Mouse (Mus musculus) heart, postnatal 0 days (tissue): Measurements from ENCODE around the gene Pde11a. TPM values are rescaled to one million over a fixed set of nuclear protein-coding genes. Genes with fewer than 3 reads are reported as not detected.

Experiments used
- ATAC-seq: fragments of 200-750 bp; cut with Nextera tagmentation; 2 replicates; pipeline ENCODE4 v1.8.0; 2017; ENCODE audit warnings: low read depth, moderate number of reproducible peaks, moderate library complexity; ENCODE audit not compliant: insufficient read depth
- DNase-seq: peaks from one replicate; pipeline ENCODE4 v3.0.0-alpha.2; 2016; ENCODE audit warnings: low spot score
- H3K27ac ChIP-seq: fragments of 300-500 bp; sonication (generic); 2 replicates; pipeline ENCODE4 v1.5.1; 2014; ENCODE audit warnings: low read depth, mild to moderate bottlenecking
- H3K27me3 ChIP-seq: fragments of 300-500 bp; sonication (generic); 2 replicates; pipeline ENCODE4 v1.6.1; 2014; ENCODE audit warnings: low read length, mixed read lengths; ENCODE audit not compliant: control insufficient read depth, insufficient read depth
- H3K36me3 ChIP-seq: fragments of 300-500 bp; sonication (generic); replicated peaks from 2 replicates; pipeline ENCODE4 v1.6.1; 2014; ENCODE audit warnings: low read length, mixed read lengths; ENCODE audit not compliant: control insufficient read depth, insufficient read depth
- H3K4me1 ChIP-seq: fragments of 300-500 bp; sonication (generic); 2 replicates; pipeline ENCODE4 v1.6.1; 2014; ENCODE audit warnings: antibody characterized with exemption; ENCODE audit not compliant: control insufficient read depth, insufficient read depth
- H3K4me2 ChIP-seq: fragments of 300-500 bp; sonication (generic); 2 replicates; pipeline ENCODE4 v1.6.1; 2014; ENCODE audit warnings: low read depth, mild to moderate bottlenecking, low read length, moderate library complexity
- H3K4me3 ChIP-seq: fragments of 300-500 bp; sonication (generic); 2 replicates; pipeline ENCODE4 v1.5.1; 2014; ENCODE audit warnings: low read depth, low read length
- H3K9ac ChIP-seq: fragments of 300-500 bp; sonication (generic); replicated peaks from 2 replicates; pipeline ENCODE4 v1.6.1; 2014; ENCODE audit warnings: low read depth, low read length, mixed read lengths
- H3K9me3 ChIP-seq: fragments of 300-500 bp; sonication (generic); replicated peaks from 2 replicates; pipeline ENCODE4 v1.6.1; 2016; ENCODE audit warnings: low read length; ENCODE audit not compliant: control insufficient read depth
- CTCF ChIP-seq: IDR thresholded peaks from 2 replicates; pipeline ENCODE4 v1.5.1; 2016; ENCODE audit warnings: antibody characterized with exemption, control low read depth, low read depth
- EP300 ChIP-seq: IDR thresholded peaks from 2 replicates; pipeline ENCODE4 v1.6.1; 2016; ENCODE audit warnings: antibody characterized with exemption, low read depth
- WGBS: fragments of 180-500 bp; shearing (Covaris S2); extraction: QIAGEN DNeasy Blood & Tissue Kit; methylation state at CpG from one replicate; pipeline ENCODE4 v1.1.7; 2014; 5-methylcytosine and 5-hydroxymethylcytosine counted together
- polyA plus RNA-seq: library from polyadenylated mRNA; unstranded; fragments of >200 nt; fragmentation: Nextera tagmentation; extraction: Ambion mirVana; gene quantifications from 2 replicates; pipeline ENCODE4 v1.2.1, GENCODE M21; 2015
- total RNA-seq: library from RNA; depleted of rRNA; stranded (reverse); fragments of >200 nt; gene quantifications from 2 replicates; pipeline ENCODE4 v1.2.3, GENCODE M21; 2014; ENCODE audit warnings: low replicate concordance

Pde11a gene
- total and polyA plus RNA-seq, 2 experiments from 2014 or later: 0.05 TPM; not detected in 1

DNA sequence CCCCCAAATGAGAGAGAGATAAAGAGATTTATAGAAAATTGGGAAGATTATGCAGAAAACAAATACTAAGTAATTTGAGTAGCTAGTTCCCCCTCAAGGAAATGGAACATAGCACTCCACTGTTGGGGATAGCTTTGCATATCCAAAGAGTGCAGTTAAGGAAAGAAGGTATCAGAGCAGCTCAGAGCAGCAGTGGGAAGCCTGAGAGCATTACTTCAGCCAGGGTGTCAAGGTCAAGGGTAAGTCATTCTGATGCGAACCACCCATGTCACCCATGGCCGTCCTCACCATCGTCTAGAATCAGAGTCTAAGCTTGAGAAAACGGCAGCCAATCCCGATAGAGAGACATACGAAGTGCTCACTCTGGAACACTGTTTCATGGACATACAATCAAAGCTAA, 211.9 kb downstream of the Pde11a start:
- no peak overlapping the region for H3K4me2 ChIP-seq
- WGBS: 74% methylated on average over 6 of the region's 6 CpGs
- no peaks in the 10 kb centered on the region for H3K36me3 ChIP-seq
- H3K9ac ChIP-seq: no peak overlapping the region
- no peak overlapping the region for H3K4me3 ChIP-seq
- no peak overlapping the region for H3K27ac ChIP-seq
- no peaks in the 10 kb centered on the region for H3K27me3 ChIP-seq
- no peaks in the 10 kb centered on the region for H3K4me1 ChIP-seq
- ATAC-seq (no peak), DNase-seq (no peak)
- TF ChIP-seq CTCF (no peak), EP300 (no peak)
- no peaks in the 10 kb centered on the region for H3K9me3 ChIP-seq

DNA sequence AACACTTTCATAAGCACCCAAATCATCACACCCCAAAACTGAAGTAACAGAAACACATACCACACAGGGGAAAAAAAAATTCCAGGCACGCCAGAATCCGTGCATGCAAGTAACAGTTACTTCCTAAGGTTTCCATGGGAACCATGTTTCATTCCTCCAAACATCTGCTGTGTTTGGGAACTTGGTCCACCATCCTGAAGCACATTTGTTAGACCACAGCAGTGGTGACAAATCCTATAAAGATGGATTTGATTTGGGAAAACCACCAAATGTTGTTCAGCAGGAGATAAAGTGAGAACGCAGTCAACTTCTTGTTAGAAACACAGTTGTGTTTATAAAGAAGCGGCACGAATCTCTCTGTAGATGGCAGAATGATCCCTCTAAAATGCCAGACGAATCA, 213.8 kb downstream of the Pde11a start:
- Histone ChIP-seq H3K36me3 (no peaks in the 10 kb centered on the region), H3K27ac (no peak overlapping the region), H3K4me2 (no peak overlapping the region), H3K27me3 (no peaks in the 10 kb centered on the region), H3K9me3 (no peaks in the 10 kb centered on the region), H3K9ac (no peak overlapping the region), H3K4me3 (no peak overlapping the region), H3K4me1 (no peaks in the 10 kb centered on the region)
- ATAC-seq: no peak
- WGBS: 75% methylated on average over 6 of the region's 6 CpGs
- DNase-seq: no peak
- TF ChIP-seq EP300 (no peak), CTCF (no peak)

GRCm38 (mm10) chr2:76122167-76122566, 216.4 kb downstream of the Pde11a start:
- 77% methylated on average over 6 of the region's 6 CpGs for WGBS
- TF ChIP-seq EP300 (no peak), CTCF (no peak)
- no peak overlapping the region for H3K4me2 ChIP-seq

DNA sequence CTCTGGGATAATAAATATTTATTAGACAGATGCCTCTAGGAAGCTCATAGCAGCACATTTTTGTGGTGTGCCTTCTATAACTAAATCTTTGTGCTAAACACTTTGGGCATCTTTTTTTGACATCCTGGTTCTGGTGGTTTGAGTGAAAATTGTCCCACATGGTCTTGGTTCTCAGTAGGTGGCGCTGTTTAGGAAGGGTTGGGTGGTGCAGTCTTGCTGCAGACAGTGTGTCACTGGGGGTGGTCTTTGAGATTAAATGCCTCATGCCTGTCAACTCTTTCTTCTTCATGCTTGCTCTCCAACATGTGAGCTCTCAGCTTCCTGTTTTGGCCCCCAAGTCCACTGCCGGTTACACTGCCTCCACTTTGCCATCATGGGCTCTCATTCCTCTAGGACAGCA, 218.7 kb downstream of the Pde11a start:
- Histone ChIP-seq H3K27ac (no peak overlapping the region), H3K9ac (no peak overlapping the region), H3K9me3 (no peaks in the 10 kb centered on the region), H3K27me3 (no peaks in the 10 kb centered on the region), H3K4me3 (no peak overlapping the region), H3K36me3 (no peaks in the 10 kb centered on the region), H3K4me2 (no peak overlapping the region), H3K4me1 (no peaks in the 10 kb centered on the region)
- no peak for ATAC-seq
- WGBS: 57% methylated on average over 2 of the region's 2 CpGs
- no peak for DNase-seq
- TF ChIP-seq CTCF (no peak), EP300 (no peak)

More at GRCm38 (mm10) chr2:76122167-76122566, 216.4 kb downstream of the Pde11a start:
- DNase-seq (no peak), ATAC-seq (no peak)
- Histone ChIP-seq H3K27me3 (no peaks in the 10 kb centered on the region), H3K27ac (no peak overlapping the region), H3K36me3 (no peaks in the 10 kb centered on the region), H3K9ac (no peak overlapping the region), H3K9me3 (no peaks in the 10 kb centered on the region), H3K4me3 (no peak overlapping the region), H3K4me1 (no peaks in the 10 kb centered on the region)

DNA sequence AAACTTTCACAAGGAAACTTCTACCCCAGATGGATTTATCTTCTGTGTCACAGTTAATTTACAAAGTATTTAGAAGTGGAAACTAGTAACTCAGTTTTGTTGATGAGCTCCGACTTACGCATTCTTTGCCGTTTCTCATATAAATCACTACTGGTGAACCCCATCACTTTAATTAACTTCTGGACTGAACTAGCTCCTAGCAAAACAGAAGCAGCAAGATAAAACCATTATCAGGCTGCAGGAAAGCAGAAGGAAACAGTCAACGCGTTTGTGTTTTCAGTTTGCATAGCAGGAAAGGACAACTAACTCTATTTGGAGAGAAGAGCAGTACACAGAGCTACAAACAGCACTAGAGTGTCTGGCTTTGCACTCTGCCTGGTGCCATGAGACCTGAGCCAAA, 220.1 kb downstream of the Pde11a start:
- Histone ChIP-seq H3K4me3 (no peak overlapping the region), H3K4me2 (no peak overlapping the region), H3K27me3 (no peaks in the 10 kb centered on the region), H3K27ac (no peak overlapping the region), H3K9me3 (no peaks in the 10 kb centered on the region), H3K36me3 (no peaks in the 10 kb centered on the region), H3K9ac (no peak overlapping the region), H3K4me1 (no peaks in the 10 kb centered on the region)
- 42% methylated on average over 5 of the region's 5 CpGs for WGBS
- ATAC-seq: no peak
- no peak for DNase-seq
- TF ChIP-seq CTCF: no peak
- no peak for TF ChIP-seq EP300

DNA sequence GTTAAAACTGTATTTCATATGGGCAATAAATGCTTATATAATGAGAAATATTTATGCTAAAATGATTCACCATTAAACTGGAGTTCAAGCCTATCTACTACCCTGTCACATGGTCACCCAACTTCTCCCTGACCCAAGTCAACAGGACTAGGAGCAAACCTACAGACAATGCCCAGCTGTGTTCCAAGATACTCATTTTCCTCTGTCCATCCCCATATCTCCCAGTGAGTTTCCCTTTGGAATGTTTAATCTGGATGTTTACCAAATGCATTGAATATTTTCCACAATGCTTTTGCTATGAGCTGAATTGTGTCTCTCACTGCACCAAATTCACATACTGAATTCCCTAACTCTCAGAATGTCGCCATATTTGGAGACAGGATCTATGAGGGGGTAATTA, 221.4 kb downstream of the Pde11a start:
- Histone ChIP-seq H3K27me3 (no peaks in the 10 kb centered on the region), H3K4me3 (no peak overlapping the region), H3K36me3 (no peaks in the 10 kb centered on the region), H3K9me3 (no peaks in the 10 kb centered on the region), H3K4me1 (no peaks in the 10 kb centered on the region), H3K4me2 (no peak overlapping the region), H3K27ac (no peak overlapping the region), H3K9ac (no peak overlapping the region)
- DNase-seq (peak; percentile 8), ATAC-seq (no peak)
- TF ChIP-seq EP300 (no peak), CTCF (no peak)
- 41% methylated on average over 1 of the region's 1 CpGs for WGBS
